ENCODE assay signal across 8 mouse cellular contexts in genomic region chr3:79203178-79203577, GRCm38 (mm10).
DNase-seq lines count a peak whose midpoint lies in the region; ATAC-seq and TF ChIP-seq lines count a peak whose summit lies in the region.

No protein-coding gene starts in this region.

- no peak overlapping the region for H3K27ac ChIP-seq in heart, embryonic 11.5 days (ENCODE audit: low read depth, low read length)
- peak overlapping the region; percentile 24; the same call in 1 of the 2 replicates for H3K27ac ChIP-seq in stomach, embryonic 15.5 days

- H3K4me3 ChIP-seq in heart, embryonic 11.5 days (ENCODE audit: low read depth, low read length) = no peak overlapping the region
- no peak overlapping the region; the same call in 1 of the 2 replicates for H3K4me3 ChIP-seq in G1E (ENCODE audit: low read depth, low read length)
- no peak overlapping the region for H3K4me3 ChIP-seq in stomach, embryonic 15.5 days (replicated peaks)

- H3K9me3 ChIP-seq in heart, embryonic 11.5 days (replicated peaks; ENCODE audit: control insufficient read depth, low read length) = no peaks in the 10 kb centered on the region
- H3K9me3 ChIP-seq in G1E (replicated peaks) = no peaks in the 10 kb centered on the region
- H3K9me3 ChIP-seq in stomach, embryonic 15.5 days = no peaks in the 10 kb centered on the region

- H3K4me1 ChIP-seq in heart, embryonic 11.5 days (ENCODE audit: control insufficient read depth, insufficient read depth, low read length) = peaks cover 12% of the 10 kb centered on the region
- H3K4me1 ChIP-seq in G1E (ENCODE audit: insufficient read depth, low read depth, low read length) = peaks cover 31% of the 10 kb centered on the region
- peaks cover 7% of the 10 kb centered on the region for H3K4me1 ChIP-seq in stomach, embryonic 15.5 days

- intact Hi-C loops in left cerebral cortex, postnatal 14 days (cut with DNase I) = loop anchor here (2.0 to 5.0 kb wide), 3 partner anchors 274 to 384 kb away; no protein-coding TSS in a partner anchor

- ATAC-seq in heart, embryonic 11.5 days (replicated peaks; ENCODE audit: insufficient number of reproducible peaks, low FRiP score, low TSS enrichment) = no peak
- ATAC-seq in G1E (ENCODE audit: extremely low read depth, insufficient number of reproducible peaks, low FRiP score, poor library complexity, severe bottlenecking) = peak; percentile 84
- ATAC-seq in stomach, embryonic 15.5 days (ENCODE audit: insufficient read depth, low FRiP score, low read depth) = no peak
- no peak for ATAC-seq in megakaryocyte, adult 5-6 weeks (ENCODE audit: poor library complexity, severe bottlenecking)

- H3K9ac ChIP-seq in heart, embryonic 11.5 days (ENCODE audit: low read depth, low read length) = no peak overlapping the region
- no peak overlapping the region for H3K9ac ChIP-seq in stomach, embryonic 15.5 days

- H3K4me2 ChIP-seq in heart, embryonic 11.5 days = no peak overlapping the region
- H3K4me2 ChIP-seq in stomach, embryonic 15.5 days = no peak overlapping the region

- WGBS in heart, embryonic 11.5 days (ENCODE audit: insufficient replicate concordance) = 69% methylated on average over 3 of the region's 3 CpGs
- WGBS in stomach, embryonic 15.5 days = 30% methylated on average over 3 of the region's 3 CpGs

- TF ChIP-seq CTCF in G1E (IDR thresholded peaks at IDR 0.05; ENCODE audit: low read depth, low read length) = no peak

- DNase-seq in heart, adult 11 months = peak; percentile 97
- DNase-seq in G1E (ENCODE audit: low spot score) = peak; percentile 14
- peak; percentile 49 to 55 for DNase-seq in cerebellum, postnatal 36 days
- peak; percentile 69 for DNase-seq in heart, postnatal 4 days
- DNase-seq in left cerebral cortex, postnatal 14 days (ENCODE audit: low spot score in 2 of 2) = peak; percentile 71 to 78

- no peaks in the 10 kb centered on the region for H3K27me3 ChIP-seq in heart, embryonic 11.5 days (ENCODE audit: control insufficient read depth, insufficient read depth, low read length)
- H3K27me3 ChIP-seq in G1E (ENCODE audit: insufficient read depth, low read length) = no peaks in the 10 kb centered on the region
- no peaks in the 10 kb centered on the region for H3K27me3 ChIP-seq in stomach, embryonic 15.5 days (replicated peaks)

- H3K36me3 ChIP-seq in heart, embryonic 11.5 days (ENCODE audit: control insufficient read depth, insufficient read depth, low read length) = no peaks in the 10 kb centered on the region
- peaks cover 12% of the 10 kb centered on the region for H3K36me3 ChIP-seq in G1E (replicated peaks)
- no peaks in the 10 kb centered on the region for H3K36me3 ChIP-seq in stomach, embryonic 15.5 days

Comparison
In these comparisons a context has a peak if more than half of its experiments do, and no peak if none do; other contexts are left out.
1. DNase-seq: peak in every context shown above with its lines; median percentile 97 in heart, adult 11 months; 74 in left cerebral cortex, postnatal 14 days; 69 in heart, postnatal 4 days; 52 in cerebellum, postnatal 36 days; 14 in G1E.